Mouse (Mus musculus): ENCODE data around the gene Gm5624. TPM values are rescaled to one million over a fixed set of nuclear protein-coding genes. Genes with fewer than 3 reads are reported as not detected.
"Not testable (repeated sequence)": the region's sequence is repeated elsewhere in the genome, so short reads cannot be mapped to it uniquely, and the experiment has no call there.

The Gm5624 gene
- polyA plus RNA-seq (2015; fragmentation: Nextera tagmentation; extraction: Ambion mirVana): not detected in 2 replicates

GRCm38 (mm10) chr14:44627737-44628136 is at the start of gene Gm5624:
Gene Gm5624, minus strand, starts transcription at chr14:44627938.
- not testable (repeated sequence) for H3K27ac ChIP-seq; H3K4me2 ChIP-seq (replicated peaks); H3K4me1 ChIP-seq; H3K36me3 ChIP-seq; H3K4me3 ChIP-seq; ATAC-seq (ENCODE audit: low FRiP score, low read depth); H3K27me3 ChIP-seq; H3K9ac ChIP-seq; H3K9me3 ChIP-seq
- WGBS: 74% methylated on average over 4 of the region's 4 CpGs

DNA sequence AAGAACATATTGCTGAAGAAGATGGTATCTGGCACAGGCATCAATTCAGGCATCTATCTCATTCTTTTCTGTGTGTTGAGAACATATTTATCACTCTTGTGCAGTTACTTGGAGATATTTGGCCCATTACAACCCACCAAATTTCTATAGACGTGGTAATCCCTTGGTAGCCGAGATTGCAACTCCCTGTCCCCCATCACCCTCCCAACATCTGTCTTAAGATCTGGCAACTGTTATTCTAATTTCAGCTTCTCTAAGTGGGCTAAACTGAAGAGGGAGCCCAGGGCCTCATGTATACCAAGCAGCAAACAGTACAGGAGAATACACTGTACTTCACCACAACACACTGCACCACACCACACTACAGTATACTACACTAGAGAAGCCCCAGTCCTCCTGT is 36.0 kb downstream of the Gm5624 start:
- ATAC-seq (ENCODE audit: low FRiP score, low read depth); H3K27ac ChIP-seq: not testable (repeated sequence)

GRCm38 (mm10) chr14:44582853-44583252 is 44.9 kb downstream of the Gm5624 start, which contains the start of gene Gm8247:
Gene Gm8247, plus strand, starts transcription at chr14:44583153.
- H3K9ac ChIP-seq; H3K27ac ChIP-seq; H3K4me1 ChIP-seq; H3K4me3 ChIP-seq; H3K36me3 ChIP-seq; H3K27me3 ChIP-seq; H3K4me2 ChIP-seq (replicated peaks); ATAC-seq (ENCODE audit: low FRiP score, low read depth); H3K9me3 ChIP-seq: not testable (repeated sequence)
- 95% methylated on average over 4 of the region's 4 CpGs for WGBS

More for the DNA sequence above, 36.0 kb downstream of the Gm5624 start:
- not testable (repeated sequence) for H3K4me1 ChIP-seq; H3K27me3 ChIP-seq; H3K36me3 ChIP-seq; H3K4me3 ChIP-seq; H3K9me3 ChIP-seq; H3K9ac ChIP-seq; H3K4me2 ChIP-seq (replicated peaks)
- 68% methylated on average over 2 of the region's 2 CpGs for WGBS

- H3K4me2 ChIP-seq (replicated peaks); ATAC-seq (ENCODE audit: low FRiP score, low read depth); H3K9me3 ChIP-seq; H3K27ac ChIP-seq; H3K36me3 ChIP-seq; H3K27me3 ChIP-seq; H3K4me1 ChIP-seq; H3K4me3 ChIP-seq; H3K9ac ChIP-seq: not testable (repeated sequence)
- 79% methylated on average over 5 of the region's 5 CpGs for WGBS
These were observed 79.8 kb downstream of the Gm5624 start for GRCm38 (mm10) chr14:44547961-44548360.

- not testable (repeated sequence) for ATAC-seq (ENCODE audit: low FRiP score, low read depth); H3K9ac ChIP-seq; H3K4me1 ChIP-seq; H3K27me3 ChIP-seq; H3K9me3 ChIP-seq; H3K4me2 ChIP-seq (replicated peaks); H3K4me3 ChIP-seq; H3K27ac ChIP-seq; H3K36me3 ChIP-seq
- 86% methylated on average over 5 of the region's 5 CpGs for WGBS
These were observed 109.8 kb downstream of the Gm5624 start, which contains the start of gene Gm17093 for GRCm38 (mm10) chr14:44517976-44518375. Gene Gm17093, plus strand, starts transcription at chr14:44518276.

Other genes starting within 250 kb of the Gm5624 start
- gene Gm3371, start 217.2 kb downstream of the Gm5624 start, polyA plus RNA-seq (2015; fragmentation: Nextera tagmentation; extraction: Ambion mirVana): not detected in 2 replicates
- gene Gm8232, start 194.3 kb downstream of the Gm5624 start, polyA plus RNA-seq (2015; fragmentation: Nextera tagmentation; extraction: Ambion mirVana): not detected in 2 replicates
- not detected in 2 replicates for gene BC061237, start 135.5 kb downstream of the Gm5624 start, polyA plus RNA-seq (2015; fragmentation: Nextera tagmentation; extraction: Ambion mirVana)
- not detected in 2 replicates for gene Gm17093, start 109.7 kb downstream of the Gm5624 start, polyA plus RNA-seq (2015; fragmentation: Nextera tagmentation; extraction: Ambion mirVana)
- gene Gm8247, start 44.8 kb downstream of the Gm5624 start, polyA plus RNA-seq (2015; fragmentation: Nextera tagmentation; extraction: Ambion mirVana): not detected in 2 replicates
- gene Gm8257, start 78.5 kb upstream of the Gm5624 start, polyA plus RNA-seq (2015; fragmentation: Nextera tagmentation; extraction: Ambion mirVana): not detected in 2 replicates
- gene Gm8267, start 122.4 kb upstream of the Gm5624 start, polyA plus RNA-seq (2015; fragmentation: Nextera tagmentation; extraction: Ambion mirVana): not detected in 2 replicates
- gene Ptgdr, start 231.4 kb upstream of the Gm5624 start, polyA plus RNA-seq (2015; fragmentation: Nextera tagmentation; extraction: Ambion mirVana): 0.09 and 0.47 TPM in 2 replicates